Mouse (Mus musculus): Measurements from ENCODE around the gene Mxi1. TPM values are rescaled to one million over a fixed set of nuclear protein-coding genes. Genes with fewer than 3 reads are reported as not detected.

Gene Mxi1
- total and polyA plus RNA-seq, 3 experiments = 10.6 to 19.9 (median 18.9) TPM

GRCm38 (mm10) chr19:53390495-53391007, 80.2 kb downstream of the Mxi1 start, which contains the start of gene Smndc1:
Gene Smndc1 (minus strand): TSS chr19:53390578.
- Histone ChIP-seq H3K27me3 (replicated peaks) (no peaks in the 10 kb centered on the region), H3K79me2 (replicated peaks; ENCODE audit: control insufficient read depth, extremely low read depth, insufficient read depth, poor library complexity, severe bottlenecking) (peaks cover 44% of the 10 kb centered on the region), H3K27ac (ENCODE audit: insufficient read depth, low read depth) (peak within 1 kb of the TSS; percentile 77), H3K9ac (ENCODE audit: insufficient read depth, low read depth) (peak within 1 kb of the TSS; percentile 98), H3K4me2 (ENCODE audit: insufficient read depth, low read depth, poor library complexity, severe bottlenecking) (peak within 1 kb of the TSS; percentile 85), H3K36me3 (replicated peaks in 1 of 2; ENCODE audit: control insufficient read depth in 1 of 2, insufficient read depth in 1 of 2, low read length in 1 of 2) (peaks cover 28 to 36% of the 10 kb centered on the region in 2 experiments), H3K4me3 (replicated peaks in 1 of 3; ENCODE audit: low read depth in 2 of 3, low read length in 2 of 3, poor library complexity in 1 of 3) (peak within 1 kb of the TSS; percentile 86 to 98 (median 92)), H3K4me1 (ENCODE audit: control insufficient read depth in 1 of 2, insufficient read depth in 2 of 2) (peaks cover 15 to 69% of the 10 kb centered on the region in 2 experiments), H3K9me3 (replicated peaks; ENCODE audit: low read length) (no peaks in the 10 kb centered on the region)
- no peak for TF ChIP-seq JUN (IDR thresholded peaks at IDR 0.05; ENCODE audit: insufficient read depth, low read depth, low read length)
- peak; percentile 66; the same call in 1 of the 2 replicates for TF ChIP-seq ZMIZ1 (IDR thresholded peaks at IDR 0.05; ENCODE audit: low read depth, low read length)
- 0 out of 2 replicates have a peak, but pooled peaks have one; percentile 74 for TF ChIP-seq POLR2AphosphoS2 (IDR thresholded peaks at IDR 0.05; ENCODE audit: low read depth, low read length)
- TF ChIP-seq POLR2A (IDR thresholded peaks at IDR 0.05; ENCODE audit: low read depth, low read length) = peak; percentile 93
- peak; percentile 58; the same call in 1 of the 2 replicates for TF ChIP-seq IRF4 (IDR thresholded peaks at IDR 0.05; ENCODE audit: low read depth, low read length)
- peak; percentile 65 for TF ChIP-seq NRF1 (IDR thresholded peaks at IDR 0.05; ENCODE audit: low read depth, low read length)
- TF ChIP-seq TBP (conservative IDR thresholded peaks at IDR 0.05; ENCODE audit: low read depth, low read length) = peak; percentile 77
- no peak for TF ChIP-seq CTCF (conservative IDR thresholded peaks at IDR 0.05 in 1 of 2, IDR thresholded peaks at IDR 0.05 in 1 of 2; ENCODE audit: low read depth in 2 of 2, low read length in 2 of 2)
- no peak for TF ChIP-seq MAFK (IDR thresholded peaks at IDR 0.05; ENCODE audit: insufficient replicate concordance, low read length)
- TF ChIP-seq RCOR1 (conservative IDR thresholded peaks at IDR 0.05; ENCODE audit: low read depth, low read length) = no peak
- TF ChIP-seq RAD21 (IDR thresholded peaks at IDR 0.05; ENCODE audit: low read depth, low read length) = no peak
- TF ChIP-seq MYC (IDR thresholded peaks at IDR 0.05; ENCODE audit: low read depth, low read length) = peak; percentile 80; the same call in 1 of the 2 replicates
- peak; percentile 94 for TF ChIP-seq NELFE (IDR thresholded peaks at IDR 0.05; ENCODE audit: low read depth, low read length)
- peak; percentile 89 for TF ChIP-seq ELF1 (IDR thresholded peaks at IDR 0.05; ENCODE audit: low read depth, low read length)
- no peak for TF ChIP-seq CHD1 (IDR thresholded peaks at IDR 0.05; ENCODE audit: low read depth, low read length)
- TF ChIP-seq E2F4 (IDR thresholded peaks at IDR 0.05; ENCODE audit: insufficient replicate concordance, low read depth, low read length) = no peak; the same call in 1 of the 2 replicates
- TF ChIP-seq BHLHE40 (IDR thresholded peaks at IDR 0.05; ENCODE audit: low read depth, low read length) = peak; percentile 71; the same call in 1 of the 2 replicates
- TF ChIP-seq MAZ (IDR thresholded peaks at IDR 0.05; ENCODE audit: low read depth, low read length) = no peak; the same call in none of the 2 replicates
- TF ChIP-seq USF1 (IDR thresholded peaks at IDR 0.05; ENCODE audit: low read depth, low read length) = peak; percentile 98
- TF ChIP-seq UBTF (IDR thresholded peaks at IDR 0.05; ENCODE audit: low read depth, low read length) = 0 out of 2 replicates have a peak, but pooled peaks have one; percentile 47
- no peak for TF ChIP-seq ZNF384 (IDR thresholded peaks at IDR 0.05; ENCODE audit: low read depth, low read length)
- TF ChIP-seq ETS1 (conservative IDR thresholded peaks at IDR 0.05; ENCODE audit: low read depth, low read length) = 0 out of 2 replicates have a peak, but pooled peaks have one; percentile 17
- peak; percentile 94 for TF ChIP-seq MAX (IDR thresholded peaks at IDR 0.05; ENCODE audit: low read length)
- peak; percentile 97 for TF ChIP-seq HCFC1 (IDR thresholded peaks at IDR 0.05; ENCODE audit: low read depth, low read length)
- TF ChIP-seq MXI1 (IDR thresholded peaks at IDR 0.05; ENCODE audit: low read depth, low read length) = peak; percentile 76
- TF ChIP-seq JUND (conservative IDR thresholded peaks at IDR 0.05; ENCODE audit: low read depth, low read length) = no peak
- no peak for TF ChIP-seq EP300 (IDR thresholded peaks at IDR 0.05; ENCODE audit: low read length)
- peak; percentile 94 for TF ChIP-seq TCF12 (IDR thresholded peaks at IDR 0.05; ENCODE audit: low read depth, low read length)
- peak; percentile 81 for TF ChIP-seq MEF2A (IDR thresholded peaks at IDR 0.05; ENCODE audit: borderline replicate concordance, low read depth, low read length)
- peak; percentile 68; the same call in 1 of the 2 replicates for TF ChIP-seq GABPA (IDR thresholded peaks at IDR 0.05; ENCODE audit: insufficient replicate concordance, low read depth, low read length)
- TF ChIP-seq ZKSCAN1 (IDR thresholded peaks at IDR 0.05; ENCODE audit: borderline replicate concordance, low read depth, low read length) = no peak
- TF ChIP-seq KAT2A (IDR thresholded peaks at IDR 0.05; ENCODE audit: insufficient replicate concordance, low read length) = peak; percentile 94; the same call in 1 of the 2 replicates
- TF ChIP-seq SIN3A (IDR thresholded peaks at IDR 0.05; ENCODE audit: low read length) = peak; percentile 95
- no peak for TF ChIP-seq PAX5 (IDR thresholded peaks at IDR 0.05; ENCODE audit: low read length)
- no peak for TF ChIP-seq ZC3H11A (IDR thresholded peaks at IDR 0.05; ENCODE audit: low read depth, low read length)
- peak; percentile 99 for TF ChIP-seq CHD2 (IDR thresholded peaks at IDR 0.05; ENCODE audit: low read length)
- peak; percentile 95 for TF ChIP-seq USF2 (conservative IDR thresholded peaks at IDR 0.05; ENCODE audit: low read depth, low read length)
- TF ChIP-seq SMC3 (IDR thresholded peaks at IDR 0.05; ENCODE audit: low read depth, low read length) = no peak
- DNase-seq (ENCODE audit: extremely low read depth) = peak; percentile 99
- in situ Hi-C loops (cut with MboI; ENCODE audit: low pct_ligation_motif_present, low pct_unique_long_range_greater_than_20kb, low sequenced_read_pairs) = loop anchor here (10.0 to 25.0 kb wide), 2 partner anchors 194 to 372 kb away; partner anchors contain the start of gene Nutf2-ps1
- dilution Hi-C loops (cut with MboI; ENCODE audit: extremely low pct_ligation_motif_present, extremely low pct_unique_long_range_greater_than_20kb, low sequenced_read_pairs) = no loop called here

All from CH12.LX (cell line).